Mouse (Mus musculus): ENCODE measurements around the gene Gm20716.

- TF ChIP-seq JUND (IDR thresholded peaks at IDR 0.05; ENCODE audit: low read depth, low read length) (no peak), NELFE (IDR thresholded peaks at IDR 0.05; ENCODE audit: low read depth, low read length) (no peak), CTCF (IDR thresholded peaks at IDR 0.05 in 2 of 3, conservative IDR thresholded peaks at IDR 0.05 in 1 of 3; ENCODE audit: control insufficient read depth in 1 of 3, insufficient read depth in 1 of 3, low read depth in 2 of 3, low read length in 3 of 3, poor library complexity in 1 of 3, severe bottlenecking in 1 of 3) (no peak), MAX (IDR thresholded peaks at IDR 0.05; ENCODE audit: low read length) (no peak), USF2 (IDR thresholded peaks at IDR 0.05; ENCODE audit: borderline replicate concordance in 1 of 2, insufficient read depth in 1 of 2, low read depth in 1 of 2, low read length in 2 of 2) (no peak), EP300 (IDR thresholded peaks at IDR 0.05; ENCODE audit: low read depth in 1 of 2, low read length in 2 of 2) (no peak), POLR2A (IDR thresholded peaks at IDR 0.05; ENCODE audit: control insufficient read depth in 1 of 2, insufficient read depth in 1 of 2, low read depth in 1 of 2, low read length in 2 of 2, poor library complexity in 1 of 2) (no peak), ZNF384 (IDR thresholded peaks at IDR 0.05; ENCODE audit: low read depth, low read length) (no peak), ETS1 (IDR thresholded peaks at IDR 0.05; ENCODE audit: low read depth, low read length) (no peak)
Observed at GRCm38 (mm10) chr2:168167781-168168180, 62.4 kb downstream of the Gm20716 start.

Measured in MEL (cell line).